Mouse (Mus musculus) T-helper 17 cell (primary cell): ENCODE measurements around the gene Rassf5.

Source experiments
- in situ Hi-C, 2 experiments: fragments of 300-600 bp; cut with MboI, MseI; formaldehyde crosslinking; loops; 1 replicate in 1 of 2; 2 replicates in 1 of 2; pipeline ENCODE4 v1.15.1; 2025; ENCODE audit warnings: high pct_unique_total_duplicates in 2 of 2

Gene Rassf5

GRCm38 (mm10) chr1:131211655-131212054 is 33.4 kb downstream of the Rassf5 start:
- in situ Hi-C loops, result loop anchor here in 1 of 2 experiments (10.0 kb wide), 1 partner anchor 1053 kb away; no protein-coding TSS in a partner anchor

GRCm38 (mm10) chr1:131209971-131210426 is 35.1 kb downstream of the Rassf5 start:
- in situ Hi-C loops, result loop anchor here (5.0 to 10.0 kb wide), 2 partner anchors 38 to 1055 kb away; no protein-coding TSS in a partner anchor

GRCm38 (mm10) chr1:131208800-131209199 is 36.3 kb downstream of the Rassf5 start:
- in situ Hi-C loops, result loop anchor here (5.0 kb wide), 1 partner anchor 36 kb away; no protein-coding TSS in a partner anchor

GRCm38 (mm10) chr1:131208081-131208480 is 37.0 kb downstream of the Rassf5 start:
- in situ Hi-C loops, result loop anchor here (5.0 kb wide), 1 partner anchor 36 kb away; no protein-coding TSS in a partner anchor

GRCm38 (mm10) chr1:131207531-131207930 is 37.5 kb downstream of the Rassf5 start:
- in situ Hi-C loops, result loop anchor here (5.0 kb wide), 1 partner anchor 35 kb away; no protein-coding TSS in a partner anchor

- in situ Hi-C loops, result loop anchor here (5.0 kb wide), 1 partner anchor 34 kb away; no protein-coding TSS in a partner anchor
Observed at GRCm38 (mm10) chr1:131206342-131206741, 38.7 kb downstream of the Rassf5 start.

GRCm38 (mm10) chr1:131204461-131204860 is 40.6 kb downstream of the Rassf5 start:
- in situ Hi-C loops, result no loop called here

- in situ Hi-C loops, result no loop called here
Observed at GRCm38 (mm10) chr1:131201391-131201790, 43.7 kb downstream of the Rassf5 start.

GRCm38 (mm10) chr1:131200588-131200987 is 44.5 kb downstream of the Rassf5 start:
- in situ Hi-C loops, result no loop called here

- in situ Hi-C loops, result no loop called here
Observed at GRCm38 (mm10) chr1:131199976-131200375, 45.1 kb downstream of the Rassf5 start.

- in situ Hi-C loops, result no loop called here
Observed at GRCm38 (mm10) chr1:131199118-131199821, 45.8 kb downstream of the Rassf5 start.

- in situ Hi-C loops, result no loop called here
Observed at GRCm38 (mm10) chr1:131198417-131198960, 46.6 kb downstream of the Rassf5 start.

- in situ Hi-C loops, result no loop called here
Observed at GRCm38 (mm10) chr1:131196107-131196506, 49.0 kb downstream of the Rassf5 start.

GRCm38 (mm10) chr1:131195653-131196052 is 49.4 kb downstream of the Rassf5 start:
- in situ Hi-C loops, result no loop called here

GRCm38 (mm10) chr1:131193746-131194145 is 51.3 kb downstream of the Rassf5 start:
- in situ Hi-C loops, result no loop called here

- in situ Hi-C loops, result loop anchor here in 1 of 2 experiments (10.0 kb wide), 2 partner anchors 816 to 1826 kb away; partner anchors contain the start of gene Elk4
Observed at GRCm38 (mm10) chr1:131188655-131189054, 56.4 kb downstream of the Rassf5 start.

GRCm38 (mm10) chr1:131187856-131188255 is 57.2 kb downstream of the Rassf5 start:
- in situ Hi-C loops, result loop anchor here in 1 of 2 experiments (10.0 kb wide), 2 partner anchors 817 to 1827 kb away; partner anchors contain the start of gene Elk4

GRCm38 (mm10) chr1:131186995-131187394 is 58.1 kb downstream of the Rassf5 start:
- in situ Hi-C loops, result loop anchor here in 1 of 2 experiments (10.0 kb wide), 2 partner anchors 818 to 1828 kb away; partner anchors contain the start of gene Elk4

- in situ Hi-C loops, result loop anchor here in 1 of 2 experiments (10.0 kb wide), 2 partner anchors 819 to 1829 kb away; partner anchors contain the start of gene Elk4
Observed at GRCm38 (mm10) chr1:131185821-131186506, 59.1 kb downstream of the Rassf5 start.

GRCm38 (mm10) chr1:131184956-131185660 is 60.0 kb downstream of the Rassf5 start:
- in situ Hi-C loops, result loop anchor here (5.0 to 10.0 kb wide), 3 partner anchors 72 to 1830 kb away; partner anchors contain the start of gene Elk4 (in 1 of the 2)
